Mouse (Mus musculus) C2C12 (cell line): Measurements from ENCODE around the gene Slc12a1. TPM values are rescaled to one million over a fixed set of nuclear protein-coding genes. Genes with fewer than 3 reads are reported as not detected.

ENCODE experiments used
- H3K27me3 ChIP-seq: one replicate; pipeline ENCODE4 v1.6.1; 2011; ENCODE audit not compliant: control insufficient read depth, insufficient read depth, insufficient read length
- H3K36me3 ChIP-seq: one replicate; pipeline ENCODE4 v1.6.1; 2011; ENCODE audit not compliant: control insufficient read depth, insufficient read depth
- H3K4me3 ChIP-seq: one replicate; pipeline ENCODE4 v1.5.1; 2011; ENCODE audit warnings: mild to moderate bottlenecking, control low read depth; ENCODE audit not compliant: poor library complexity, insufficient read depth, severe bottlenecking
- H3K79me2 ChIP-seq: one replicate; pipeline ENCODE4 v1.6.1; 2011; ENCODE audit not compliant: control insufficient read depth, insufficient read depth
- H3K79me3 ChIP-seq: one replicate; pipeline ENCODE4 v1.6.1; 2011; ENCODE audit warnings: low read depth, control low read depth
- H3ac ChIP-seq: one replicate; pipeline ENCODE3; 2011; ENCODE audit warnings: low read depth; ENCODE audit not compliant: control insufficient read depth, insufficient read length
- CEBPB ChIP-seq: IDR thresholded peaks from one replicate; pipeline ENCODE4 v1.6.1; 2011; ENCODE audit warnings: low read depth, mild to moderate bottlenecking, control low read depth, moderate library complexity
- CTCF ChIP-seq: IDR thresholded peaks from one replicate; pipeline ENCODE4 v1.5.1; 2011; ENCODE audit not compliant: control insufficient read depth, insufficient read depth, insufficient read length
- FOSL1 ChIP-seq: IDR thresholded peaks from one replicate; pipeline ENCODE4 v1.8.0; 2011; ENCODE audit warnings: mild to moderate bottlenecking, low read length; ENCODE audit not compliant: poor library complexity, insufficient read depth, severe bottlenecking
- MAX ChIP-seq: IDR thresholded peaks from one replicate; pipeline ENCODE4 v1.6.1; 2011; ENCODE audit warnings: mild to moderate bottlenecking, control low read depth
- MYOD1 ChIP-seq: IDR thresholded peaks from one replicate; pipeline ENCODE4 v1.6.1; 2011; ENCODE audit warnings: low read depth; ENCODE audit not compliant: control insufficient read depth, insufficient read length
- MYOG ChIP-seq: IDR thresholded peaks from one replicate; pipeline ENCODE4 v1.6.1; 2011; ENCODE audit not compliant: control insufficient read depth, insufficient read length; ENCODE audit errors: extremely low read depth
- USF1 ChIP-seq: IDR thresholded peaks from one replicate; pipeline ENCODE4 v1.6.1; 2011; ENCODE audit warnings: low read depth, mild to moderate bottlenecking, control low read depth, moderate library complexity
- polyA plus RNA-seq: library from polyadenylated mRNA; unstranded; fragments of >200 nt; fragmentation: generic; extraction: Trizol; gene quantifications from one replicate; pipeline ENCODE4 v1.2.1, GENCODE M21; 2012; ENCODE audit warnings: missing spikeins

Slc12a1 gene
- polyA plus RNA-seq, 1 experiment = not detected

DNA sequence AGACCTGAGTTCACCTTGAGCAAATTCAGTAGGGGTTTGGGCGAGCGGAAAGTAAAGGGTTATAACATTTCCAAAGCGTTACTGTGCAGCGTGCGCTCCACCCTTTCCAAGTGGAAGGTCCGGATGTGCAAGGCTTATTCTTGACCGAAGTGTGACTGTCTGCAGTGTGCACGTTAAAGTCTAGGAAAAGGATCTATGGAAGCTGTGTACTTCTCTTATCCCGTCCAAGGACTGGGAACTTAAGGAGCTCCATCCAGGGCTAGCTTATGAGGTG is 95.6 kb downstream of the Slc12a1 start:
- H3K36me3 ChIP-seq = peaks cover 40% of the 10 kb centered on the region

GRCm38 (mm10) chr2:125248256-125248655 is 96.0 kb downstream of the Slc12a1 start:
- Histone ChIP-seq H3K27me3 (no peaks in the 10 kb centered on the region), H3K36me3 (peaks cover 43% of the 10 kb centered on the region), H3ac (peak overlapping the region; percentile 67), H3K79me2 (peaks cover 63% of the 10 kb centered on the region), H3K4me3 (peak overlapping the region; percentile 78), H3K79me3 (peaks cover 52% of the 10 kb centered on the region)
- no peak for TF ChIP-seq FOSL1
- no peak for TF ChIP-seq USF1
- no peak for TF ChIP-seq CTCF
- TF ChIP-seq MYOG = no peak
- TF ChIP-seq CEBPB = no peak
- TF ChIP-seq MAX = no peak
- no peak for TF ChIP-seq MYOD1

More for the DNA sequence above, 95.6 kb downstream of the Slc12a1 start:
- Histone ChIP-seq H3K79me3 (peaks cover 49% of the 10 kb centered on the region), H3K27me3 (no peaks in the 10 kb centered on the region), H3ac (peak overlapping the region; percentile 67), H3K79me2 (peaks cover 60% of the 10 kb centered on the region), H3K4me3 (peak overlapping the region; percentile 78)
- no peak for TF ChIP-seq MYOG
- no peak for TF ChIP-seq MYOD1
- no peak for TF ChIP-seq MAX
- TF ChIP-seq CEBPB = no peak
- no peak for TF ChIP-seq USF1
- no peak for TF ChIP-seq CTCF
- TF ChIP-seq FOSL1 = no peak

- H3K36me3 ChIP-seq = peaks cover 54% of the 10 kb centered on the region
- no peaks in the 10 kb centered on the region for H3K27me3 ChIP-seq
- peaks cover 62% of the 10 kb centered on the region for H3K79me3 ChIP-seq
- no peak for TF ChIP-seq MYOD1
- peaks cover 74% of the 10 kb centered on the region for H3K79me2 ChIP-seq
- H3K4me3 ChIP-seq = no peak overlapping the region
- H3ac ChIP-seq = no peak overlapping the region
Measured at GRCm38 (mm10) chr2:125249339-125249738, 97.0 kb downstream of the Slc12a1 start.

GRCm38 (mm10) chr2:125249874-125250273 is 97.6 kb downstream of the Slc12a1 start:
- Histone ChIP-seq H3K36me3 (peaks cover 58% of the 10 kb centered on the region), H3K4me3 (no peak overlapping the region), H3K27me3 (no peaks in the 10 kb centered on the region), H3K79me2 (peaks cover 79% of the 10 kb centered on the region), H3K79me3 (peaks cover 67% of the 10 kb centered on the region), H3ac (no peak overlapping the region)
- TF ChIP-seq MYOG (no peak), FOSL1 (no peak), USF1 (no peak), CEBPB (no peak), CTCF (no peak), MAX (no peak), MYOD1 (no peak)

DNA sequence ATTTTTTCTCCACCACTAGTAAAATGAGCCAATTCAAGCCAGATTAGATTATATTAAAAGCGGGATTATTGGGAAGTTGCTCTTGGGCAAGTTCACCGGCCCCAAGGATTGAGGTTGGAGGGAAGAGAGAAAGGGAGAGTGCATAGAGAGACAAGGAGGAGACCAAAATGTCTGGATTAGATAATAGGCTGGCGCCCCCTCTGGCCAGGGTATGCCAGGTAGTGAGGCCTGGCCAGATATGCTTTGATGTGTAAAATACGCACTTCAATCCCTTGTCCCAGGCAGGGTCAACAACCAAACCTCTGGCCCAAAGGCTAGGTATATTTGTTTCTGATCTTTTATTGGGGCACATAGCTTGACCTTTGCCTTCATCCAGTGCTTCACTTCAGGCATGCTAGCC is 99.5 kb downstream of the Slc12a1 start:
- Histone ChIP-seq H3K27me3 (no peaks in the 10 kb centered on the region), H3ac (no peak overlapping the region), H3K36me3 (peaks cover 75% of the 10 kb centered on the region)

GRCm38 (mm10) chr2:125252275-125252674 is 100.0 kb downstream of the Slc12a1 start:
- peaks cover 87% of the 10 kb centered on the region for H3K79me2 ChIP-seq
- H3K27me3 ChIP-seq = no peaks in the 10 kb centered on the region
- TF ChIP-seq MYOG (no peak), MYOD1 (no peak), CEBPB (no peak)
- no peak overlapping the region for H3K4me3 ChIP-seq
- peaks cover 69% of the 10 kb centered on the region for H3K79me3 ChIP-seq
- H3K36me3 ChIP-seq = peaks cover 80% of the 10 kb centered on the region
- H3ac ChIP-seq = no peak overlapping the region

More for the DNA sequence above, 99.5 kb downstream of the Slc12a1 start:
- Histone ChIP-seq H3K79me3 (peaks cover 69% of the 10 kb centered on the region), H3K4me3 (no peak overlapping the region), H3K79me2 (peaks cover 87% of the 10 kb centered on the region)
- TF ChIP-seq MYOD1 (no peak), MAX (no peak), FOSL1 (no peak), USF1 (no peak), MYOG (no peak), CTCF (no peak), CEBPB (no peak)
